Mouse (Mus musculus) forebrain, embryonic 16.5 days (tissue): Measurements from ENCODE around the gene Tpd52l2. TPM values are rescaled to one million over a fixed set of nuclear protein-coding genes. Genes with fewer than 3 reads are reported as not detected.

Source experiments
- ATAC-seq: fragments of 200-750 bp; cut with Nextera tagmentation; 2 replicates; pipeline ENCODE4 v1.8.0; 2017; ENCODE audit warnings: mild to moderate bottlenecking, moderate library complexity
- H3K27ac ChIP-seq: fragments of 300-500 bp; sonication (generic); 2 replicates; pipeline ENCODE4 v1.5.1; 2014; ENCODE audit warnings: low read length, control low read depth
- H3K27me3 ChIP-seq: fragments of 300-500 bp; sonication (generic); replicated peaks from 2 replicates; pipeline ENCODE4 v1.6.1; 2014; ENCODE audit warnings: low read length; ENCODE audit not compliant: control insufficient read depth, insufficient read depth
- H3K36me3 ChIP-seq: fragments of 300-500 bp; sonication (generic); 2 replicates; pipeline ENCODE4 v1.6.1; 2014; ENCODE audit not compliant: control insufficient read depth, insufficient read depth
- H3K4me1 ChIP-seq: fragments of 300-500 bp; sonication (generic); replicated peaks from 2 replicates; pipeline ENCODE4 v1.6.1; 2014; ENCODE audit warnings: low read length; ENCODE audit not compliant: control insufficient read depth, insufficient read depth
- H3K4me2 ChIP-seq: fragments of 300-500 bp; sonication (generic); 2 replicates; pipeline ENCODE4 v1.6.1; 2014; ENCODE audit warnings: mild to moderate bottlenecking, low read length, control low read depth
- H3K4me3 ChIP-seq: fragments of 300-500 bp; sonication (generic); replicated peaks from 2 replicates; pipeline ENCODE4 v1.5.1; 2014; ENCODE audit warnings: mild to moderate bottlenecking, low read length, control low read depth
- H3K9ac ChIP-seq: fragments of 300-500 bp; sonication (generic); replicated peaks from 2 replicates; pipeline ENCODE4 v1.6.1; 2014; ENCODE audit warnings: low read depth, low read length, control low read depth
- H3K9me3 ChIP-seq: fragments of 300-500 bp; sonication (generic); 2 replicates; pipeline ENCODE4 v1.6.1; 2016; ENCODE audit warnings: low read length; ENCODE audit not compliant: control insufficient read depth
- WGBS: fragments of 180-500 bp; shearing (Covaris S2); extraction: QIAGEN DNeasy Blood & Tissue Kit; methylation state at CpG from one replicate; pipeline ENCODE4 v1.1.7; 2014; 5-methylcytosine and 5-hydroxymethylcytosine counted together
- polyA plus RNA-seq: library from polyadenylated mRNA; unstranded; fragments of >200 nt; fragmentation: Nextera tagmentation; extraction: Ambion mirVana; gene quantifications from 2 replicates; pipeline ENCODE4 v1.2.1, GENCODE M21; 2015

Gene Tpd52l2
- polyA plus RNA-seq, 1 experiment from 2014 or later = 135 TPM

DNA sequence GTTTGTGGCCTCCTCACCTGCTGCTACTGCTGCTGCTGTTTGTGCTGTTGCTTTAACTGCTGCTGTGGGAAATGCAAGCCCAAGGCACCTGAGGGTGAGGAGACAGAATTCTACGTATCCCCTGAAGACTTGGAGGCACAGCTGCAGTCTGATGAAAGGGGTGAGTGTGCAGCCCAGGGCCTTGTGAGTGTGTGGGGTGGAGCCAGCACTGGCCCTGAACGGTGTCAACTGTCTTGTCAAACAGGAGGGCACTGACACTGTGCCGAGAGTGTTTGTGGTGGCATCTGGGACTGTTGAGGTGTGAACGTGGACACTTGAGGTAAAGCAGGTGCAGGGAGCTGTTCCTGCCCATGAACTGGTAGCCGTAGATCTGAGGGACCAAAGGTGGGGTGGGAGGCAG is 51.7 kb downstream of the Tpd52l2 start:
- H3K4me3 ChIP-seq = no peak overlapping the region
- H3K9ac ChIP-seq = no peak overlapping the region

DNA sequence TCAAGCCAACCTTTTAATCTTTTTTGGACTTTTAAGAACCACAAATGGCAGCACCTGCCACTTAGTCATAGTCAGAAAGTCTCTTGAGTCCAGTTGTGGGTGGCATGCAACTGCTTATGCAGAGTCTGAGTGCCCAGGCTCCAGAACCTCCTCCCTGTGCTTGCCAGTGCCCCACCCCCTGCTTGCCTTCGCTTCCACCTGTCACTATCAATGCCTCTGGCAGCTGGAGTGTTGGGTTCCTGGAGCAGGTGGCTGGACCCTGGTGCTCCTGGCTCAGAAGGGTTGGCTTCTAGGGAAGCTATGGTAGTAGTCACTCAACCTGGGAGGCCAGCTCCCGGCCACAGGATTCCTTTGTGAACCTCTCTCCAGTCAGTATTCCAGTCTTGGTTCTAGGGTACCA is 53.3 kb downstream of the Tpd52l2 start:
- Histone ChIP-seq H3K4me1 (no peaks in the 10 kb centered on the region), H3K4me3 (no peak overlapping the region), H3K36me3 (peaks cover 44% of the 10 kb centered on the region), H3K9me3 (no peaks in the 10 kb centered on the region), H3K27me3 (no peaks in the 10 kb centered on the region), H3K9ac (no peak overlapping the region), H3K27ac (no peak overlapping the region), H3K4me2 (no peak overlapping the region)
- 95% methylated on average over 2 of the region's 2 CpGs for WGBS
- no peak for ATAC-seq

More for the DNA sequence above, 51.7 kb downstream of the Tpd52l2 start:
- 90% methylated on average over 5 of the region's 5 CpGs for WGBS
- Histone ChIP-seq H3K4me2 (no peak overlapping the region), H3K27me3 (no peaks in the 10 kb centered on the region), H3K36me3 (peaks cover 44% of the 10 kb centered on the region), H3K9me3 (no peaks in the 10 kb centered on the region), H3K27ac (no peak overlapping the region), H3K4me1 (no peaks in the 10 kb centered on the region)
- ATAC-seq = no peak

DNA sequence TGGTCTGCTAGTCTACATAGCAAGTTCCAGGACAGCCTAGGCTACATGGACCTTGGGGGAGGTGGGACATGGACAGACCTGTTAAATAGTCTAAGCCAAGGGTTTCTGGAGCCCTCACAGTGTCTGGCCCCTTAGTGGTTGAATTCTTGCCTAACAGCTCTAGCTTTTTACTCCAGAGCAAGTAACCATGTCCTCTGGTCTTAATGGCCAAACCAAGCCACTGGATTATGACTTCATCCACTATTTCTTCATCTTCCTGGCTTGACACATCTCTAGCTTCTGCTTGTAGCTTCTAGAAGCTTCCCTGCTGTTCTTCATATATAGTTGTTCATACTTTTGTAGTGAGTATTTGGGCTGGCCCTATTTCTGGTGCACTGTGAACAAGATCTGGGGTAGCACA is 56.8 kb downstream of the Tpd52l2 start:
- Histone ChIP-seq H3K9ac (no peak overlapping the region), H3K27ac (no peak overlapping the region), H3K27me3 (no peaks in the 10 kb centered on the region), H3K4me1 (no peaks in the 10 kb centered on the region), H3K4me3 (no peak overlapping the region), H3K4me2 (no peak overlapping the region), H3K9me3 (no peaks in the 10 kb centered on the region), H3K36me3 (peaks cover 30% of the 10 kb centered on the region)
- no peak for ATAC-seq

DNA sequence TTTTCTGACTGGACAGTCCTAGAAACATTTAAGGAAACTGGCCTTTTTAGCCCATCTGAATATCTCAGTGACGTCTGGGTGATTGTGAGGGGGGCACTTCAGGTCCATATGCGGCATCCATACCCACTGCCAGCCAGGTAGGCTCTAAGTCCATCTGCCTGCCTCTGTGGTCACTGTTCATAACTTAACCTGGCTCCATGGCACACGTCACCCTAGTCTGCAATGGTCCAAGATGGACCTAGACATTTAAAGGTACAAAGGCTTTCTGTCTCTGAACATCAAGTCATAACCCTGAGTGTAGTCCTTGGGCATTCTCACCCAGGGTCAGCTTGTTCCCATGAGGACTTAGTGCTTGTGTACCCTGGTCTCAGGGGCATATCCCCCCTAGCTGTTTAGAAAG is 70.4 kb downstream of the Tpd52l2 start:
- WGBS = 83% methylated on average over 3 of the region's 3 CpGs
- no peak overlapping the region for H3K9ac ChIP-seq
- ATAC-seq = no peak
- no peaks in the 10 kb centered on the region for H3K27me3 ChIP-seq
- no peak overlapping the region for H3K4me3 ChIP-seq
- H3K4me1 ChIP-seq = no peaks in the 10 kb centered on the region
- no peaks in the 10 kb centered on the region for H3K36me3 ChIP-seq
- H3K9me3 ChIP-seq = no peaks in the 10 kb centered on the region
- H3K4me2 ChIP-seq = no peak overlapping the region
- H3K27ac ChIP-seq = no peak overlapping the region

Other genes starting within 250 kb of the Tpd52l2 start
- 22.0 and 22.7 TPM in 2 replicates for gene Gmeb2, start 209.1 kb upstream of the Tpd52l2 start, polyA plus RNA-seq
- 899 and 1,155 TPM in 2 replicates for gene Stmn3, start 182.6 kb upstream of the Tpd52l2 start, polyA plus RNA-seq
- 35.3 and 42.5 TPM in 2 replicates for gene Rtel1, start 177.4 kb upstream of the Tpd52l2 start, polyA plus RNA-seq
- gene Zgpat, start 132.2 kb upstream of the Tpd52l2 start, polyA plus RNA-seq = 81.6 and 91.5 TPM in 2 replicates
- 93.7 and 107 TPM in 2 replicates for gene Arfrp1, start 131.7 kb upstream of the Tpd52l2 start, polyA plus RNA-seq
- gene Lime1, start 117.1 kb upstream of the Tpd52l2 start, polyA plus RNA-seq = 52.1 and 61.1 TPM in 2 replicates
- 9.5 and 11.9 TPM in 2 replicates for gene Zbtb46, start 37.7 kb upstream of the Tpd52l2 start, polyA plus RNA-seq
- not detected in 2 replicates for gene Abhd16b, start 3.9 kb upstream of the Tpd52l2 start, polyA plus RNA-seq
- gene Dnajc5, start 23.3 kb downstream of the Tpd52l2 start, polyA plus RNA-seq = 221 and 239 TPM in 2 replicates
- 58.5 and 69.8 TPM in 2 replicates for gene Uckl1, start 87.8 kb downstream of the Tpd52l2 start, polyA plus RNA-seq
- gene Prpf6, start 94.7 kb downstream of the Tpd52l2 start, polyA plus RNA-seq = 74.5 and 80.1 TPM in 2 replicates
- gene Zfp512b, start 95.7 kb downstream of the Tpd52l2 start, polyA plus RNA-seq = 60.6 and 79.8 TPM in 2 replicates
- 99.8 and 128 TPM in 2 replicates for gene Samd10, start 102.1 kb downstream of the Tpd52l2 start, polyA plus RNA-seq
- 0.49 TPM in 1 of 2 replicates, not detected in the other for gene Gm29797, start 159.9 kb downstream of the Tpd52l2 start, polyA plus RNA-seq
- gene Sox18, start 174.5 kb downstream of the Tpd52l2 start, polyA plus RNA-seq = 13.8 and 15.3 TPM in 2 replicates
- 58.3 and 60.5 TPM in 2 replicates for gene Tcea2, start 183.2 kb downstream of the Tpd52l2 start, polyA plus RNA-seq
- gene Rgs19, start 196.8 kb downstream of the Tpd52l2 start, polyA plus RNA-seq = 61.2 and 63.3 TPM in 2 replicates
- gene Lkaaear1, start 201.3 kb downstream of the Tpd52l2 start, polyA plus RNA-seq = not detected in 2 replicates
- gene Oprl1, start 217.9 kb downstream of the Tpd52l2 start, polyA plus RNA-seq = 46.8 and 64.1 TPM in 2 replicates